11 mouse cellular contexts compared by ENCODE assay signal in genomic region chr10:99555658-99556352, GRCm38 (mm10).
DNase-seq lines count a peak whose midpoint lies in the region; ATAC-seq and TF ChIP-seq lines count a peak whose summit lies in the region.
"Had no signal": no experiment of that assay in that cellular context is flagged by ENCODE, and none has a peak within 500 bp of the region (broad histone marks: within the 10 kb centered on the region; RNA-seq: fewer than 3 reads in every experiment).

No protein-coding gene starts in this region.

- DNase-seq in heart, adult 11 months, result peak; percentile 30
- DNase-seq in heart, postnatal 4 days, result no peak
- peak; percentile 4 for DNase-seq in CH12.LX (ENCODE audit: extremely low read depth)
- peak; percentile 56 for DNase-seq in embryonic facial prominence, embryonic 10.5 days (ENCODE audit: low spot score)
- DNase-seq in spleen, adult 12 weeks (ENCODE audit: low spot score), result no peak
- DNase-seq in yolk sac, embryonic 10.5 days (ENCODE audit: low spot score), result no peak
- DNase-seq in right cerebral cortex, adult 2 months (ENCODE audit: low spot score in 2 of 2), result no peak
- DNase-seq: thymus, postnatal 25 days had no signal

- dilution Hi-C loops in CH12.LX (cut with MboI; ENCODE audit: extremely low pct_ligation_motif_present, extremely low pct_unique_long_range_greater_than_20kb, low sequenced_read_pairs), result no loop called here

- peak overlapping the region in 1 of 3 experiments; percentile 5 for H3K4me3 ChIP-seq in CH12.LX (replicated peaks in 1 of 3; ENCODE audit: low read depth in 2 of 3, low read length in 2 of 3, poor library complexity in 1 of 3)
- H3K4me3 ChIP-seq in embryonic facial prominence, embryonic 10.5 days, result no peak overlapping the region
- no peak overlapping the region for H3K4me3 ChIP-seq in intestine, embryonic 16.5 days (ENCODE audit: low read length)
- H3K4me3 ChIP-seq: liver, embryonic 12.5 days had no signal

- no peaks in the 10 kb centered on the region for H3K9me3 ChIP-seq in CH12.LX (replicated peaks; ENCODE audit: low read length)
- peaks cover 3% of the 10 kb centered on the region for H3K9me3 ChIP-seq in embryonic facial prominence, embryonic 10.5 days
- no peaks in the 10 kb centered on the region for H3K9me3 ChIP-seq in intestine, embryonic 16.5 days (ENCODE audit: control insufficient read depth, low read length)
- H3K9me3 ChIP-seq: liver, embryonic 12.5 days had no signal

- no peak overlapping the region for H3K9ac ChIP-seq in CH12.LX (ENCODE audit: insufficient read depth, low read depth)
- H3K9ac ChIP-seq in intestine, embryonic 16.5 days (ENCODE audit: low read depth, low read length), result no peak overlapping the region
- H3K9ac ChIP-seq: liver, embryonic 12.5 days had no signal

- TF ChIP-seq RAD21 in CH12.LX (IDR thresholded peaks at IDR 0.05; ENCODE audit: low read depth, low read length), result no peak

- H3K4me2 ChIP-seq in CH12.LX (ENCODE audit: insufficient read depth, low read depth, poor library complexity, severe bottlenecking), result peak overlapping the region; percentile 90
- H3K4me2 ChIP-seq in intestine, embryonic 16.5 days (ENCODE audit: low read depth, low read length), result peak overlapping the region; percentile 7; the same call in 1 of the 2 replicates
- H3K4me2 ChIP-seq: liver, embryonic 12.5 days had no signal

- no peak for TF ChIP-seq POLR2A in CH12.LX (IDR thresholded peaks at IDR 0.05; ENCODE audit: low read depth, low read length)

- no peak overlapping the region for H3K27ac ChIP-seq in CH12.LX (ENCODE audit: insufficient read depth, low read depth)
- H3K27ac ChIP-seq in embryonic facial prominence, embryonic 10.5 days (replicated peaks), result peak overlapping the region; percentile 30; the same call in 1 of the 2 replicates
- H3K27ac ChIP-seq in intestine, embryonic 16.5 days (ENCODE audit: low read length), result no peak overlapping the region
- H3K27ac ChIP-seq: liver, embryonic 12.5 days had no signal

- 50% methylated on average over 12 of the region's 12 CpGs for WGBS in embryonic facial prominence, embryonic 10.5 days
- 54% methylated on average over 12 of the region's 12 CpGs for WGBS in intestine, embryonic 16.5 days

- H3K27me3 ChIP-seq in CH12.LX (replicated peaks), result no peaks in the 10 kb centered on the region
- no peaks in the 10 kb centered on the region for H3K27me3 ChIP-seq in embryonic facial prominence, embryonic 10.5 days (replicated peaks; ENCODE audit: low read depth, poor library complexity, severe bottlenecking)
- H3K27me3 ChIP-seq in intestine, embryonic 16.5 days (replicated peaks; ENCODE audit: control insufficient read depth, insufficient read depth, low read length), result no peaks in the 10 kb centered on the region
- H3K27me3 ChIP-seq: liver, embryonic 12.5 days had no signal

- ATAC-seq in intestine, embryonic 16.5 days, result peak; percentile 60
- ATAC-seq: liver, embryonic 12.5 days; midbrain, embryonic 16.5 days had no signal

- TF ChIP-seq CTCF in CH12.LX (conservative IDR thresholded peaks at IDR 0.05 in 1 of 2, IDR thresholded peaks at IDR 0.05 in 1 of 2; ENCODE audit: low read depth in 2 of 2, low read length in 2 of 2), result no peak

- peaks cover 0 to 2% of the 10 kb centered on the region in 2 experiments; a peak in 1 of 4 replicates for H3K4me1 ChIP-seq in CH12.LX (ENCODE audit: control insufficient read depth in 1 of 2, insufficient read depth in 2 of 2)
- H3K4me1 ChIP-seq in embryonic facial prominence, embryonic 10.5 days, result peaks cover 37% of the 10 kb centered on the region
- no peaks in the 10 kb centered on the region for H3K4me1 ChIP-seq in intestine, embryonic 16.5 days (ENCODE audit: control insufficient read depth, insufficient read depth, low read length)
- H3K4me1 ChIP-seq: liver, embryonic 12.5 days had no signal

- in situ Hi-C loops in CH12.LX (cut with MboI; ENCODE audit: low pct_ligation_motif_present, low pct_unique_long_range_greater_than_20kb, low sequenced_read_pairs), result no loop called here

- TF ChIP-seq EP300 in CH12.LX (IDR thresholded peaks at IDR 0.05; ENCODE audit: low read length), result 0 out of 2 replicates have a peak, but pooled peaks have one; percentile 22

- H3K36me3 ChIP-seq in CH12.LX (replicated peaks in 1 of 2; ENCODE audit: control insufficient read depth in 1 of 2, insufficient read depth in 1 of 2, low read length in 1 of 2), result no peaks in the 10 kb centered on the region
- no peaks in the 10 kb centered on the region for H3K36me3 ChIP-seq in embryonic facial prominence, embryonic 10.5 days (replicated peaks)
- H3K36me3 ChIP-seq in intestine, embryonic 16.5 days (ENCODE audit: control insufficient read depth, insufficient read depth, low read length), result no peaks in the 10 kb centered on the region
- H3K36me3 ChIP-seq: liver, embryonic 12.5 days had no signal

- H3K79me2 ChIP-seq in CH12.LX (replicated peaks; ENCODE audit: control insufficient read depth, extremely low read depth, insufficient read depth, poor library complexity, severe bottlenecking), result no peaks in the 10 kb centered on the region

TF ChIP-seq in CH12.LX, 34 proteins besides CTCF, POLR2A, EP300 and RAD21:
- TF ChIP-seq MAFK (IDR thresholded peaks at IDR 0.05; ENCODE audit: insufficient replicate concordance, low read length) (no peak), BHLHE40 (IDR thresholded peaks at IDR 0.05; ENCODE audit: low read depth, low read length) (peak; percentile 82)

Comparison
In these comparisons a context has a peak if more than half of its experiments do, and no peak if none do; other contexts are left out.
1. DNase-seq: peak in heart, adult 11 months (single experiment), CH12.LX (single experiment) and embryonic facial prominence, embryonic 10.5 days (single experiment); none in heart, postnatal 4 days (single experiment), spleen, adult 12 weeks (single experiment), yolk sac, embryonic 10.5 days (single experiment) and right cerebral cortex, adult 2 months (0 of 2).